Mouse (Mus musculus) embryonic fibroblast, embryonic 13.5 days (primary cell): ENCODE data around the gene Zscan5b.

ENCODE experiments used
- CTCF ChIP-seq: IDR thresholded peaks from 2 replicates; pipeline ENCODE4 v1.5.1; 2011; ENCODE audit warnings: mild to moderate bottlenecking, control low read depth, low read length, moderate library complexity, borderline replicate concordance; ENCODE audit not compliant: insufficient read depth
- POLR2A ChIP-seq: IDR thresholded peaks from 2 replicates; pipeline ENCODE4 v1.6.1; 2011; ENCODE audit warnings: low read depth, mild to moderate bottlenecking, control low read depth, low read length, moderate library complexity

DNA sequence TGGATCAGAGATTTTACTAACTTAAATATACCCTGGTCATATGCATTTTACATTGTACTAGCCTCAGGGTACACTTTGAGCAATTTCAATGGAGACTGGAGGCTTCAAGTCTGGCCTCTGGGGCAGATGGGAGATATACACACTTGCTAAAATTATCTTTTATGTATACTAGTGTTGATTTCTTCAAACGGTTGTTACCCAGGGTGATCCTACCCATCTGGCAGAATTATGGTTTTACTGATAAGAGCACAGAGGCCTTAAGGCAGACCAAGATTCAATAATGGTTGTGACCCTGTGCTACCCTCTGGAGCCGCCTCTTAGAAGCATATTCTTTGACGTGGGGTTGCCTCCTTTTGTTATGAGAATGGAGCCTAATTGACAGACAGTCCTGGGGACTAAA is 55.8 kb downstream of the Zscan5b start:
- TF ChIP-seq CTCF (no peak), POLR2A (no peak)
